Mouse (Mus musculus) myocyte (in vitro differentiated cells): ENCODE data around the gene Naga. TPM values are rescaled to one million over a fixed set of nuclear protein-coding genes. Genes with fewer than 3 reads are reported as not detected.
A peak's percentile ranks its signal among the peaks of the same experiment; 100 is the strongest.

Source experiments
- H3K27me3 ChIP-seq: one replicate; pipeline ENCODE4 v1.6.1; 2011; ENCODE audit not compliant: control insufficient read depth, insufficient read depth, insufficient read length
- H3K36me3 ChIP-seq: one replicate; pipeline ENCODE4 v1.6.1; 2011; ENCODE audit not compliant: control insufficient read depth, insufficient read depth
- H3K4me2 ChIP-seq: one replicate; pipeline ENCODE4 v1.6.1; 2011; ENCODE audit warnings: low read depth, control low read depth
- H3K4me3 ChIP-seq: one replicate; pipeline ENCODE4 v1.5.1; 2011; ENCODE audit warnings: mild to moderate bottlenecking, control low read depth, moderate library complexity
- H3K79me2 ChIP-seq: one replicate; pipeline ENCODE4 v1.6.1; 2011; ENCODE audit not compliant: control insufficient read depth, insufficient read depth
- H3ac ChIP-seq: one replicate; pipeline ENCODE4 v1.6.1; 2011; ENCODE audit not compliant: control insufficient read depth, insufficient read length
- CEBPB ChIP-seq: IDR thresholded peaks from 2 replicates; pipeline ENCODE4 v1.6.1; 2011; ENCODE audit warnings: mild to moderate bottlenecking, moderate library complexity; ENCODE audit not compliant: poor library complexity, insufficient read depth, severe bottlenecking
- E2F4 ChIP-seq: IDR thresholded peaks from one replicate; pipeline ENCODE4 v1.6.1; 2011; ENCODE audit warnings: mild to moderate bottlenecking, control low read depth, moderate library complexity; ENCODE audit not compliant: insufficient read depth
- MAX ChIP-seq: IDR thresholded peaks from one replicate; pipeline ENCODE4 v1.6.1; 2011; ENCODE audit warnings: low read depth, mild to moderate bottlenecking, control low read depth
- MYOD1 ChIP-seq, 3 experiments: IDR thresholded peaks; one replicate each; pipeline ENCODE4 v1.6.1; 2011; ENCODE audit warnings: control low read depth in 2 of 3, low read depth in 2 of 3, mild to moderate bottlenecking in 2 of 3, moderate library complexity in 1 of 3; ENCODE audit not compliant: insufficient read length in 2 of 3, control insufficient read depth in 1 of 3
- MYOG ChIP-seq, 3 experiments: IDR thresholded peaks; one replicate each; pipeline ENCODE4 v1.6.1; 2011; ENCODE audit warnings: control low read depth in 2 of 3, low read depth in 2 of 3, mild to moderate bottlenecking in 2 of 3; ENCODE audit not compliant: insufficient read length in 2 of 3, control insufficient read depth in 1 of 3, insufficient read depth in 1 of 3
- POLR2A ChIP-seq: IDR thresholded peaks from one replicate; pipeline ENCODE4 v1.6.1; 2011; ENCODE audit warnings: low read depth, mild to moderate bottlenecking, control low read depth, moderate library complexity; ENCODE audit not compliant: insufficient read length
- POLR2AphosphoS2 ChIP-seq: IDR thresholded peaks from one replicate; pipeline ENCODE4 v1.6.1; 2011; ENCODE audit warnings: low read depth, control low read depth; ENCODE audit not compliant: insufficient read length
- REST ChIP-seq: IDR thresholded peaks from one replicate; pipeline ENCODE4 v1.6.1; 2011; ENCODE audit warnings: mild to moderate bottlenecking, control low read depth, moderate library complexity; ENCODE audit not compliant: insufficient read depth, insufficient read length
- SRF ChIP-seq: IDR thresholded peaks from one replicate; pipeline ENCODE4 v1.6.1; 2011; ENCODE audit warnings: low read depth; ENCODE audit not compliant: control insufficient read depth, insufficient read length
- TCF12 ChIP-seq: IDR thresholded peaks from one replicate; pipeline ENCODE4 v1.6.1; 2011; ENCODE audit warnings: mild to moderate bottlenecking, control low read depth; ENCODE audit not compliant: poor library complexity, insufficient read depth, severe bottlenecking
- TCF3 ChIP-seq: IDR thresholded peaks from one replicate; pipeline ENCODE4 v1.6.1; 2011; ENCODE audit warnings: low read depth, control low read depth; ENCODE audit not compliant: insufficient read length
- USF1 ChIP-seq: IDR thresholded peaks from one replicate; pipeline ENCODE4 v1.6.1; 2011; ENCODE audit warnings: low read depth, mild to moderate bottlenecking, control low read depth, moderate library complexity
- polyA plus RNA-seq: library from polyadenylated mRNA; unstranded; fragments of >200 nt; fragmentation: generic; extraction: Trizol; gene quantifications from one replicate; pipeline ENCODE4 v1.2.1, GENCODE M21; 2012; ENCODE audit warnings: missing spikeins

The Naga gene
- polyA plus RNA-seq, result 53.2 TPM

DNA sequence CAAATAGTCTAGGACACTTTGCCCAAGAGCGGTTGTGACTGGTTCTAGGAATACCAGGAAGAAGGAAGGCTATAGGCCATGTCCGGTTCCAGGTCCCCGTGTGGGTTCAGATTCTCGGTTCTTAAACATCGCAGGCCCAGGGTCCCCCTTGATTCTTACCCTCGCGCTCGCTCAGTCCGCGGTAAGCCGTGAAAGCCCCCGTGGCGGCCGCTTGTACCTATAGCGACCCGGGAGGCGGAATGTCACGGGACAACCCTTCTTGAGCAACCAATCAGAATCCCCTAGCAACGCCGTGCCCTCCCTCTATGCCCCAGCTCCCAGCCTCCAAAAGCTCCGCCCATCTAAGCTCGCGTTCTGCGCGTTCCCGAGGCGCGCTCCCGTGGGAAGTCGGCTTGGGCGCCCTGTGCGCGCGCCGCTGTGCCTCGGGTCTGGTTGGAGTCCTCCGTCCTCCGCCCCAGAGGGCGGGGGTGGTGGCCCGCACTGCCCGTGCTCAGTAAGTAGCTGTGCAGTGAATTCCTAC, at the start of gene Naga, which contains the start of the genes Pheta2 and Smdt1:
Gene Naga, minus strand, starts transcription at position 333 of the 520 bp plus-strand sequence.
Gene Pheta2, plus strand, starts transcription at position 350 of the 520 bp plus-strand sequence.
Gene Smdt1, plus strand, starts transcription at position 367 of the 520 bp plus-strand sequence.
- Histone ChIP-seq H3K4me2 (peak within 1 kb of the TSS; percentile 98), H3K36me3 (peaks cover 10% of the 10 kb centered on the region), H3K4me3 (peak within 1 kb of the TSS; percentile 55), H3K27me3 (no peaks in the 10 kb centered on the region), H3ac (no peak within 1 kb of the TSS), H3K79me2 (peaks cover 5% of the 10 kb centered on the region)
- TF ChIP-seq POLR2A, result peak; percentile 75
- TF ChIP-seq MYOD1 (IDR thresholded peaks at IDR 0.05; ENCODE audit: control insufficient read depth in 1 of 3, insufficient read length in 2 of 3, low read depth in 2 of 3), result peak in 1 of 3 experiments; percentile 4
- no peak for TF ChIP-seq CEBPB
- peak; percentile 19 for TF ChIP-seq SRF

DNA sequence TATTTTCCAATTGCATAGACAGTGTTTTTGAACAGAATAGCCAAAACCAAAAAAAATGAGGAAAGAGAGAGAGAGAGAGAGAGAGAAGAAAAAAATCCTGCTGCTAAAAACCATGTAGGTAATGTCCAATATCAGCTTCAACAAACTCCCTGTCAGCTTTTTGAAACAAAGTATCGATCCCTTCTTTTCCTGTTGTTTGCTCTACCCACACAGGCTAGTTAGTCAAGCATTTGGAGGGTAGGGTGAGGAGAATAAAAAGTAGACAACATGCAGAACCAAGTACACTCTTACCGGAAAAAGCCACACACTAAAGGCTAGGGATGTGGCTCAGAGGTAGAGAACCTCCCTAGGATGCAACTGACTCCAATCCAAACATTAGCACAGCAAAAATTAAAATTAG, 47.0 kb upstream of the Naga start:
- H3K79me2 ChIP-seq, result no peaks in the 10 kb centered on the region
- TF ChIP-seq POLR2A (no peak), REST (no peak), E2F4 (no peak), USF1 (no peak), CEBPB (no peak), POLR2AphosphoS2 (no peak), TCF12 (no peak), MYOG (IDR thresholded peaks at IDR 0.05; ENCODE audit: control insufficient read depth in 1 of 3, insufficient read depth in 1 of 3, insufficient read length in 2 of 3, low read depth in 2 of 3) (no peak), TCF3 (no peak), MYOD1 (IDR thresholded peaks at IDR 0.05; ENCODE audit: control insufficient read depth in 1 of 3, insufficient read length in 2 of 3, low read depth in 2 of 3) (no peak), MAX (no peak), SRF (no peak)
- H3K4me2 ChIP-seq, result no peak overlapping the region
- no peaks in the 10 kb centered on the region for H3K36me3 ChIP-seq
- no peak overlapping the region for H3K4me3 ChIP-seq
- H3ac ChIP-seq, result no peak overlapping the region
- peaks cover 18% of the 10 kb centered on the region for H3K27me3 ChIP-seq

DNA sequence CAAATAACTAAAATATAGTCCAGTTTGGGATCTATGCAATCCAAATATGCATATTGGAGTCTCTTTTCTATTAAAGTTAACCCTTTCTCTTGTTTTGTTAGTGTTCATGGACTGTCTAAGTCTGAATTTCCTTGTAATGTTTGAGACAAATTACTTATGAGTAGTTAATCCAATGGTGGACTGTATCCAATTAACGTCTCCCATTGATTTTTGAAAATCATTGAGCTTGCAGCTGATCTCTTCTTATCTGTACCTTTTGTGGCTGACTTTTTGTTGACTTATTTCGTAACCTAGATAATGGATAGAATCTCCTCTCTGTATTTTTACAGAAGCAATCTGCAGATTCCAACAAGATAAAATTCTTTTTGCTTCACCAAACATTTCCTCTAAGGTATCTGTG, 43.7 kb upstream of the Naga start:
- Histone ChIP-seq H3K27me3 (peaks cover 5% of the 10 kb centered on the region), H3K79me2 (no peaks in the 10 kb centered on the region), H3K4me2 (no peak overlapping the region), H3K4me3 (no peak overlapping the region), H3ac (no peak overlapping the region), H3K36me3 (no peaks in the 10 kb centered on the region)
- TF ChIP-seq USF1 (no peak), POLR2AphosphoS2 (no peak), E2F4 (no peak), MAX (no peak), TCF3 (no peak), TCF12 (no peak), REST (no peak), SRF (no peak), MYOG (IDR thresholded peaks at IDR 0.05; ENCODE audit: control insufficient read depth in 1 of 3, insufficient read depth in 1 of 3, insufficient read length in 2 of 3, low read depth in 2 of 3) (no peak), CEBPB (no peak), MYOD1 (IDR thresholded peaks at IDR 0.05; ENCODE audit: control insufficient read depth in 1 of 3, insufficient read length in 2 of 3, low read depth in 2 of 3) (no peak), POLR2A (no peak)

DNA sequence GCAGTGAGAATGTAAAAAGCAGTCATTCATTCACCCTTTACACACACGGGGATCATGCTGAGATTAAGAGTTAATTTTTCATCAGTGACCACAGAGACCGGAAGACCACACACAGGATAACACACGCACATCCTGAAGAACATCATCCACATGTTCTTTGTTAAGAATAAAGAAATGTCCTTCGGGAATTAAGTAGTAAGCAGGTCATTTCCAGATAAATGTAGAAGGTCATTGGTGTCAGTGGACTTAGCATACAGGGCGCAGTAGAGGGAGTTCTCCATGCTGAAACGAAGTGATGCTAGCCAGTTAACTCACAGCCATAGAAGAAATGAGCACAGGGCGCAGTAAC, 42.0 kb upstream of the Naga start:
- TF ChIP-seq TCF3, result no peak
- no peak for TF ChIP-seq CEBPB
- no peak for TF ChIP-seq TCF12
- no peaks in the 10 kb centered on the region for H3K79me2 ChIP-seq
- no peaks in the 10 kb centered on the region for H3K36me3 ChIP-seq
- peak overlapping the region; percentile 36 for H3K4me2 ChIP-seq
- peaks cover 5% of the 10 kb centered on the region for H3K27me3 ChIP-seq
- H3K4me3 ChIP-seq, result peak overlapping the region; percentile 11
- no peak overlapping the region for H3ac ChIP-seq

DNA sequence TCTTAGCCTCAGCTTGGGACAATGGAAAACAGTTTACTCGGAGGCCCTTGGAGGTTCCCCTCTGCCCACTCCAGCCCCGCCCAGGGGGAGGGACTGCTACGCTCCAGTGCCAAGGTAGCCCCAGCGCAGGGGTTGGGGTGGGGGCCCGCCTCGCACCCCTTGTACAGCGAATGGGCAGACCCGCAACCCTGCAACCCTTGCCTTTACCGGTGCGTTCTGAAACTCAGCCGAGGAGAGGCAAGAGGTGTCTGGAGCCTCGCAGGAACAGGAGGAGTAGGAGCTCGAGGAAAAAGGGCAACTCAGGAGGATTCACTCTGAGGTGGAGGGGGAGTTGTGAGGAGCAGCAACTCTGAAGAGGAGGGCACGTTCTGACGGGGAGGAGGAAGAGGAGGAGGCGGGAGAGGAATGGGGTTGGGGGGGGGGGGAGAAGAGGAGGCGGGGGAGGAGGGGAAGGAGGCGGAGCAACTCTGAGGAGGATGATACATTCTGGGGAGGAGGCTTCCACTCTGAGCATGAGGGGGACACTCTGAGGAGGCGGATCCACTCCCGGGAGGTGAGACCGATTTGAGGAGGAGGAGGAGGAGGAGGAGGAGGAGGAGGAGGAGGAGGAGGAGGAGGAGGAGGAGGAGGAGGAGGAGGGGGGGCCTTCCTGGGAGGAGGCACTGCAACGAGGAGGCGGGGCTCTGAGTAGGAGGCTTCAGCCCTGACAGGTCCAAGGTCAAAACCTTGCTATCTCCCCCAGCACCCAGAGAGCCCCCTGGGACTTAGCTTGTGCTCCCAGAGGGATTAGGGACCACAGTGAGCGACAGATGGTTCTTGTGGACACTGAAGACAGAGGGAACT, 41.4 kb upstream of the Naga start, which contains the start of gene Cyp2d22:
Gene Cyp2d22, minus strand, starts transcription at position 390 of the 843 bp plus-strand sequence.
- H3K4me3 ChIP-seq, result peak within 1 kb of the TSS; percentile 11
- peaks cover 2% of the 10 kb centered on the region for H3K27me3 ChIP-seq
- H3K36me3 ChIP-seq, result no peaks in the 10 kb centered on the region
- H3K4me2 ChIP-seq, result peak within 1 kb of the TSS; percentile 43
- no peak for TF ChIP-seq MYOD1 (IDR thresholded peaks at IDR 0.05; ENCODE audit: control insufficient read depth in 1 of 3, insufficient read length in 2 of 3, low read depth in 2 of 3)
- TF ChIP-seq TCF12, result no peak
- TF ChIP-seq MYOG (IDR thresholded peaks at IDR 0.05; ENCODE audit: control insufficient read depth in 1 of 3, insufficient read depth in 1 of 3, insufficient read length in 2 of 3, low read depth in 2 of 3), result no peak
- no peak for TF ChIP-seq POLR2A
- no peak for TF ChIP-seq TCF3
- H3K79me2 ChIP-seq, result no peaks in the 10 kb centered on the region
- no peak within 1 kb of the TSS for H3ac ChIP-seq
